In genomic region chr11:112976914-112977785, GRCm38 (mm10) we compare ENCODE assay signal across 11 mouse cellular contexts.
DNase-seq lines count a peak whose midpoint lies in the region; ATAC-seq lines count a peak whose summit lies in the region.
"Had no signal": no experiment of that assay in that cellular context is flagged by ENCODE, and none has a peak within 500 bp of the region (broad histone marks: within the 10 kb centered on the region; RNA-seq: fewer than 3 reads in every experiment).

No protein-coding gene starts in this region.

- H3K4me2 ChIP-seq in forebrain, embryonic 15.5 days (replicated peaks): no peak overlapping the region

- no peak overlapping the region for H3K4me3 ChIP-seq in forebrain, embryonic 15.5 days
- H3K4me3 ChIP-seq in midbrain, embryonic 10.5 days: peak overlapping the region; percentile 20; the same call in 1 of the 2 replicates
- H3K4me3 ChIP-seq: megakaryocyte, embryonic 14.5 days had no signal

- H3K27ac ChIP-seq in forebrain, embryonic 15.5 days (replicated peaks): peak overlapping the region; percentile 81
- H3K27ac ChIP-seq in midbrain, embryonic 10.5 days (replicated peaks): peak overlapping the region; percentile 79

- WGBS in forebrain, embryonic 15.5 days: 2% methylated on average over 12 of the region's 12 CpGs
- 11% methylated on average over 12 of the region's 12 CpGs for WGBS in midbrain, embryonic 10.5 days

- H3K4me1 ChIP-seq in forebrain, embryonic 15.5 days: peaks cover 30% of the 10 kb centered on the region
- H3K4me1 ChIP-seq in midbrain, embryonic 10.5 days: peaks cover 46% of the 10 kb centered on the region
- H3K4me1 ChIP-seq: megakaryocyte, embryonic 14.5 days had no signal

- no peaks in the 10 kb centered on the region for H3K27me3 ChIP-seq in forebrain, embryonic 15.5 days
- peaks cover 25% of the 10 kb centered on the region for H3K27me3 ChIP-seq in midbrain, embryonic 10.5 days (ENCODE audit: low read depth, poor library complexity, severe bottlenecking)

- ATAC-seq in forebrain, embryonic 15.5 days (replicated peaks): peak; percentile 91

- no peaks in the 10 kb centered on the region for H3K36me3 ChIP-seq in forebrain, embryonic 15.5 days
- no peaks in the 10 kb centered on the region for H3K36me3 ChIP-seq in midbrain, embryonic 10.5 days

- intact Hi-C loops in heart, postnatal 25 days (cut with DNase I): no loop called here

- peak; percentile 84 for DNase-seq in Muller cell, postnatal 12 days (ENCODE audit: inconsistent ontology term)
- peak; percentile 58 for DNase-seq in brain, embryonic 18.5 days (ENCODE audit: low read depth, low spot score)
- DNase-seq in midbrain, embryonic 10.5 days (ENCODE audit: low spot score): no peak
- no peak for DNase-seq in spleen, adult 12 weeks (ENCODE audit: low spot score)
- no peak for DNase-seq in heart, postnatal 25 days (ENCODE audit: low spot score)
- no peak for DNase-seq in spleen, postnatal 10 days (ENCODE audit: low spot score in 2 of 2)
- DNase-seq: heart, adult 11 months; kidney, adult 9 months; thymus, postnatal 36 days had no signal

- 0 out of 2 replicates have a peak overlapping the region, but pooled peaks have one; percentile 10 for H3K9ac ChIP-seq in forebrain, embryonic 15.5 days (replicated peaks)

- no peaks in the 10 kb centered on the region for H3K9me3 ChIP-seq in forebrain, embryonic 15.5 days
- H3K9me3 ChIP-seq in midbrain, embryonic 10.5 days (replicated peaks): no peaks in the 10 kb centered on the region

Comparison
In these comparisons a context has a peak if more than half of its experiments do, and no peak if none do; other contexts are left out.
1. DNase-seq: peak in Muller cell, postnatal 12 days (single experiment) and brain, embryonic 18.5 days (single experiment); none in midbrain, embryonic 10.5 days (single experiment), spleen, adult 12 weeks (single experiment), heart, postnatal 25 days (single experiment) and spleen, postnatal 10 days (0 of 2).